Mouse (Mus musculus): ENCODE measurements around the gene Arf3. TPM values are rescaled to one million over a fixed set of nuclear protein-coding genes. Genes with fewer than 3 reads are reported as not detected.

Gene Arf3
- polyA plus RNA-seq, 1 experiment from 2014 or later, result 97.8 TPM

DNA sequence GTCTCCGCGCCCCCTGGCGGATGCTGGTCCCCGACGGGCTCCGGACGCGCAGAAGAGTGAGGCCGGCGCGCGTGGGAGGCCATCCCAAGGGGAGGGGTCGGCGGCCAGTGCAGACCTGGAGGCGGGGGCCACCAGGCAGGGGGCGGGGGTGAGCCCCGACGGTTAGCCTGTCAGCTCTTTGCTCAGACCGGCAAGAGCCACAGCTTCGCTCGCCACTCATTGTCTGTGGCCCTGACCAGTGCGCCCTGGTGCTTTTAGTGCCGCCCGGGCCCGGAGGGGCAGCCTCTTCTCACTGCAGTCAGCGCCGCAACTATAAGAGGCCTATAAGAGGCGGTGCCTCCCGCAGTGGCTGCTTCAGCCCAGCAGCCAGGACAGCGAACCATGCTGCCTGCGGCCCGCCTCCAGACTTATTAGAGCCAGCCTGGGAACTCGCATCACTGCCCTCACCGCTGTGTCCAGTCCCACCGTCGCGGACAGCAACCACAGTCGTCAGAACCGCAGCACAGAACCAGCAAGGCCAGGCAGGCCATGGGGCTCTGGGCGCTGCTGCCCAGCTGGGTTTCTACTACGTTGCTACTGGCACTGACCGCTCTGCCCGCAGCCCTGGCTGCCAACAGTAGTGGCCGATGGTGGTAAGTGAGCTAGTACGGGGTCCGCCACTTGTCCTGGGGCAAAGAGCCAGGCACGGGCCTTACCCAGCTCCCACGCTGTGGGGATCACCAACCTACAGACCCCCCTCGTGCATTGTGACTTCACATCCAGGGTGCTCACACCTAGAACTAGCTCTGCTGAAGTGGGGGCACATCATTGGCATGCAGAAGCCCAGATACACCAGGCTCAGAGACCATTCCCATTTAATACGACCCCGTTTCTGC, 26.9 kb upstream of the Arf3 start, which contains the start of gene Wnt1:
Gene Wnt1 (plus strand): TSS at position 197 of the 875 bp plus-strand sequence.
- 3% methylated on average over 42 of the region's 51 CpGs for WGBS
- peak within 1 kb of the TSS; percentile 44 for H3K4me2 ChIP-seq
- H3K9ac ChIP-seq (replicated peaks), result no peak within 1 kb of the TSS
- H3K4me3 ChIP-seq (replicated peaks), result peak within 1 kb of the TSS; percentile 25
- ATAC-seq (ENCODE audit: low FRiP score), result no peak
- peaks cover 38% of the 10 kb centered on the region for H3K4me1 ChIP-seq
- H3K27ac ChIP-seq (replicated peaks), result no peak within 1 kb of the TSS
- H3K9me3 ChIP-seq (replicated peaks), result no peaks in the 10 kb centered on the region
- H3K36me3 ChIP-seq, result no peaks in the 10 kb centered on the region
- peaks cover 91% of the 10 kb centered on the region for H3K27me3 ChIP-seq (replicated peaks)

DNA sequence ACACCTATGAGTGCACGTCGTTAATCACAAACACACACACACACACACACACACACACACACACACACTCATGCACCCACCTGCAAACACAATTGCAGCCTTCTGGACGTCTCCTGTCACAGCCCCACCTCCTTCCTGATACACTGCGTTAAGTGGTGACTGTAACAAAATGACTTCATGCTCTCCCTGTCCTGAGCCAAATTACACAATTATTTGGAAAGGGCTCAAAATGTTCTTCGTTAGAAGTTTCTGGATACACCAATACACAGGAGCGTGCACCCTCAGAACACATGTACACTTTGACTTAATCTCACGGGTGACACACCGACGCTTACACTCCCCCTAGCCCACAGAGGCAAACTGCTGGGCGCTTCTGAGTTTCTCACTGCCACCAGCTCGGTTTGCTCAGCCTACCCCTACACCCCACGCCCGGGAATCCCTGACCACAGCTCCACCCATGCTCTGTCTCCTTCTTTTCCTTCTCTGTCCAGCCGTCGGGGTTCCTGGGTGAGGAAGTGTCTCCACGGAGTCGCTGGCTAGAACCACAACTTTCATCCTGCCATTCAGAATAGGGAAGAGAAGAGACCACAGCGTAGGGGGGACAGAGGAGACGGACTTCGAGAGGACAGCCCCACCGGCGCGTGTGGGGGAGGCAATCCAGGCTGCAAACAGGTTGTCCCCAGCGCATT, 26.1 kb upstream of the Arf3 start:
- H3K27me3 ChIP-seq (replicated peaks), result peaks cover 88% of the 10 kb centered on the region
- ATAC-seq (ENCODE audit: low FRiP score), result no peak
- 11% methylated on average over 24 of the region's 24 CpGs for WGBS
- no peaks in the 10 kb centered on the region for H3K36me3 ChIP-seq
- peak overlapping the region; percentile 12; the same call in 1 of the 2 replicates for H3K4me3 ChIP-seq (replicated peaks)
- no peak overlapping the region for H3K27ac ChIP-seq (replicated peaks)
- no peaks in the 10 kb centered on the region for H3K9me3 ChIP-seq (replicated peaks)
- peaks cover 38% of the 10 kb centered on the region for H3K4me1 ChIP-seq
- 0 out of 2 replicates have a peak overlapping the region, but pooled peaks have one; percentile 13 for H3K4me2 ChIP-seq
- no peak overlapping the region for H3K9ac ChIP-seq (replicated peaks)

DNA sequence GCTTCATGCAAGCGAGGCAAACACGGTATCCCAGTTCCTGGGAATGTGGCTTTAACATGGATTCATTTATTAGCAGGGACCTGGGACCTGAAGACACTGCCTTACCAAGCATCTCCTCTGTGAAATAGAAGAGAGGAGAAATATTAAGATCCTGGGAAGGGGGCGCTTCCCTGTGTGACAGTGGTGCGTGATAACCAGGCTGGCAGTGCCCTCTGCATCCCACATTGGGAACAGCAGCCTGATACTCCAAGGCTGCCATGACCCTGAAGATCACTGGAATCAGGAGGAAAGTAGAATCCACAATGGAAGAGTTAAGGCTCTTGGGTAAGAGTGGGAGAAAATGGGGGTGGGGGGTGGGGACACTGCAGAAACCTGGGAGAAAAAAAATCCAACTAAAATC, 24.9 kb upstream of the Arf3 start:
- no peaks in the 10 kb centered on the region for H3K36me3 ChIP-seq
- ATAC-seq (ENCODE audit: low FRiP score), result no peak
- 31% methylated on average over 4 of the region's 4 CpGs for WGBS
- H3K4me1 ChIP-seq, result peaks cover 34% of the 10 kb centered on the region
- no peak overlapping the region for H3K4me2 ChIP-seq
- no peak overlapping the region for H3K9ac ChIP-seq (replicated peaks)
- no peak overlapping the region for H3K4me3 ChIP-seq (replicated peaks)
- H3K27ac ChIP-seq (replicated peaks), result no peak overlapping the region
- no peaks in the 10 kb centered on the region for H3K9me3 ChIP-seq (replicated peaks)
- H3K27me3 ChIP-seq (replicated peaks), result peaks cover 79% of the 10 kb centered on the region

GRCm38 (mm10) chr15:98785744-98786143, 22.7 kb upstream of the Arf3 start:
- H3K4me3 ChIP-seq (replicated peaks), result no peak overlapping the region
- H3K9ac ChIP-seq (replicated peaks), result no peak overlapping the region
- peaks cover 13% of the 10 kb centered on the region for H3K4me1 ChIP-seq
- no peaks in the 10 kb centered on the region for H3K9me3 ChIP-seq (replicated peaks)
- 34% methylated on average over 7 of the region's 7 CpGs for WGBS
- no peak overlapping the region for H3K4me2 ChIP-seq
- peaks cover 75% of the 10 kb centered on the region for H3K27me3 ChIP-seq (replicated peaks)
- no peak for ATAC-seq (ENCODE audit: low FRiP score)
- H3K27ac ChIP-seq (replicated peaks), result no peak overlapping the region
- H3K36me3 ChIP-seq, result no peaks in the 10 kb centered on the region

DNA sequence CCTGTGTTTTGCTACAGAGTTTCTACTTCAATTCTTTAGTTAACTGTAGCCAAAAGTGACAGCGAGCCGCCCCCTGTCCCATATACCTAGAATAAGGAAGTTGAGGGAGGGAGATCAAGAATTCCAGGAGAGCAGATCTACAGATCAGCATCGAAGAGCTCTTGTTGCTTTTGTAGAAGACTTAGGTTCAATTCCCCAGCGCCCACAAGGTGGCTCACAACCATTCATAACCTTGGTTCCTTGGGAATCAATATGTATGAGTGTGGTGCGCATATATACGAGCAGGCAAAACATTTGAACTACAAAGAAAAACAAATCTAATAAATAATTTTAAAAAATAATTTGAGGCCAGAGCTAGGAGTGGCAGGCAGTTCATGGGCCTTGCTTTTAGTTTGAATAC, 18.2 kb upstream of the Arf3 start:
- no peak for ATAC-seq (ENCODE audit: low FRiP score)
- Histone ChIP-seq H3K9me3 (replicated peaks) (no peaks in the 10 kb centered on the region), H3K9ac (replicated peaks) (no peak overlapping the region), H3K27me3 (replicated peaks) (peaks cover 80% of the 10 kb centered on the region), H3K4me1 (peaks cover 27% of the 10 kb centered on the region), H3K27ac (replicated peaks) (no peak overlapping the region), H3K4me2 (no peak overlapping the region), H3K36me3 (no peaks in the 10 kb centered on the region), H3K4me3 (replicated peaks) (no peak overlapping the region)
- WGBS, result 30% methylated on average over 6 of the region's 6 CpGs

DNA sequence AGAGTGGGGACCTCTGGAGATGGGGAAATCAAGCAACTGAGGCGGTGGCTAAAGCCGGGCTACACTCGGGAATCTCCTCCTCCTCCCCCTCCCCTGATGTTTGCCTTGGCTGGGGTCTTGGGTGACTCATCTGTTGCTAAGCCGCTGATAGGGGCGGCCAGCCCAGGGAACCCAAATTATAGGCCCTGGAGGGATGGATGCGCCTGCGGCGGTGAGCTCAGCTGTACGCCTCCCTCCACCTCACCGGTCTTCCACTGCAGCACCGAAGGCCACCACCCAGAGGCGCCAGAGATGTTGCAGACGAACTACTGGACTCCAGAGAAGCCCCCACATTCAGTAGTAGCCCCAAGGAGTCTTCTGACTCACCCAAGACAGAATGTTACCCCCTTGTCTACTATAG, 17.6 kb upstream of the Arf3 start:
- no peaks in the 10 kb centered on the region for H3K36me3 ChIP-seq
- no peaks in the 10 kb centered on the region for H3K9me3 ChIP-seq (replicated peaks)
- no peak for ATAC-seq (ENCODE audit: low FRiP score)
- no peak overlapping the region for H3K9ac ChIP-seq (replicated peaks)
- peaks cover 84% of the 10 kb centered on the region for H3K27me3 ChIP-seq (replicated peaks)
- no peak overlapping the region for H3K4me2 ChIP-seq
- H3K4me3 ChIP-seq (replicated peaks), result no peak overlapping the region
- 2% methylated on average over 13 of the region's 13 CpGs for whole genome bisulfite sequencing
- no peak overlapping the region for H3K27ac ChIP-seq (replicated peaks)
- H3K4me1 ChIP-seq, result peaks cover 33% of the 10 kb centered on the region

GRCm38 (mm10) chr15:98780075-98780474, 17.1 kb upstream of the Arf3 start:
- no peak overlapping the region for H3K27ac ChIP-seq (replicated peaks)
- ATAC-seq (ENCODE audit: low FRiP score), result no peak
- WGBS, result 4% methylated on average over 8 of the region's 8 CpGs
- H3K27me3 ChIP-seq (replicated peaks), result peaks cover 84% of the 10 kb centered on the region
- no peaks in the 10 kb centered on the region for H3K36me3 ChIP-seq
- H3K9me3 ChIP-seq (replicated peaks), result no peaks in the 10 kb centered on the region
- no peak overlapping the region for H3K9ac ChIP-seq (replicated peaks)
- peaks cover 34% of the 10 kb centered on the region for H3K4me1 ChIP-seq
- H3K4me2 ChIP-seq, result no peak overlapping the region
- H3K4me3 ChIP-seq (replicated peaks), result no peak overlapping the region

DNA sequence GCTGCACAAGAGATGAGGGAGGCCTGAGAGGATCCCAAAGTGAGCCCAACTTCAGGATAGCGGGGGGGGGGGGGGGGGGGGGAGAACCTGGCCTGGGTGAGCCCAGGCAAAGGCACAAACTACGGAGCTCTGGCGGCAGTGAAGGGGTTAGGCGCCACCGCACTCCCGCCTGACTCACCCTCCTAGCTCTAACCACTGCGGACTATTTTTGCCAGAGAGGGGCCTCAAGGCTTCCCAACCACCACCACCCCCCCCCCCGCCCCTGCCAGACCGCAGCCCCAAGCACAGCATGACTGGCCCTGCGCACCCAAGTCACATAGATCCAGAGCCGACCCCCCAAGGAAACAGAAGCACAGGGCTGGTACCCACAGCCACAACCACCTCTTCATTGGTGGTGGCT, 15.8 kb upstream of the Arf3 start:
- WGBS, result 5% methylated on average over 8 of the region's 11 CpGs
- H3K4me1 ChIP-seq, result peaks cover 34% of the 10 kb centered on the region
- no peak for ATAC-seq (ENCODE audit: low FRiP score)

DNA sequence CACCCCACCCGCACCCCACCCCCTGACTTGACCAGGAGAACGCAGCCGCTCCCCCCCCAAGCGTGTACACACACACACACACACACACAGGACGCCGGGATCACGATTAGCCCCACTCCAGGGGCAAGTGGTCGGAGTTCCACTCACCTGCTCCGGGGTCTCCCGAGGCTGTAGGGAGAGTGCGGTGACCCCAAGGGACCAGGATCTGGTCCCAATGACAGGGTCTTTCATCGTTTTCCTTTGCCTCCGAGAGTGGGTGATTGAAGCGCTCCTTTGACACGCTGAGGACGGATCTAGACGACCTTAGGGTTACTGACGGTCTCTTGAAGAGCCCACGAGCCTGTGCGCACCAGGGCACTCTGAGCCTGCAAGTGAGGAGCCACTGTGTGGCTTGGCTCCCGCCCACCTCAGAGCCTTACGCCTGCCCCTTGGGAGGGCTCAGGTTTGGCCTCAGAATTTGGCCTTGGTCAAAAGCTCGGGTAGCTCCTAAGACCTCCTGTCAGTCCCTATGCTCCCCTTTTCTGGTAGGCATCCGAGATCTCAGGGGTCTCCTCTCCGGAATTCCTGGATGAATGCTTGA, 15.3 kb upstream of the Arf3 start:
- no peaks in the 10 kb centered on the region for H3K9me3 ChIP-seq (replicated peaks)
- H3K27ac ChIP-seq (replicated peaks), result no peak overlapping the region
- WGBS, result under 1% methylated on average over 25 of the region's 25 CpGs
- no peaks in the 10 kb centered on the region for H3K36me3 ChIP-seq
- peak overlapping the region; percentile 55 for H3K4me2 ChIP-seq
- H3K4me1 ChIP-seq, result peaks cover 34% of the 10 kb centered on the region
- peaks cover 94% of the 10 kb centered on the region for H3K27me3 ChIP-seq (replicated peaks)
- no peak for ATAC-seq (ENCODE audit: low FRiP score)
- peak overlapping the region; percentile 29 for H3K4me3 ChIP-seq (replicated peaks)
- H3K9ac ChIP-seq (replicated peaks), result no peak overlapping the region

More for the DNA sequence above, 15.8 kb upstream of the Arf3 start:
- Histone ChIP-seq H3K4me3 (replicated peaks) (no peak overlapping the region), H3K9ac (replicated peaks) (no peak overlapping the region), H3K36me3 (no peaks in the 10 kb centered on the region), H3K27me3 (replicated peaks) (peaks cover 89% of the 10 kb centered on the region), H3K9me3 (replicated peaks) (no peaks in the 10 kb centered on the region), H3K4me2 (no peak overlapping the region), H3K27ac (replicated peaks) (no peak overlapping the region)

DNA sequence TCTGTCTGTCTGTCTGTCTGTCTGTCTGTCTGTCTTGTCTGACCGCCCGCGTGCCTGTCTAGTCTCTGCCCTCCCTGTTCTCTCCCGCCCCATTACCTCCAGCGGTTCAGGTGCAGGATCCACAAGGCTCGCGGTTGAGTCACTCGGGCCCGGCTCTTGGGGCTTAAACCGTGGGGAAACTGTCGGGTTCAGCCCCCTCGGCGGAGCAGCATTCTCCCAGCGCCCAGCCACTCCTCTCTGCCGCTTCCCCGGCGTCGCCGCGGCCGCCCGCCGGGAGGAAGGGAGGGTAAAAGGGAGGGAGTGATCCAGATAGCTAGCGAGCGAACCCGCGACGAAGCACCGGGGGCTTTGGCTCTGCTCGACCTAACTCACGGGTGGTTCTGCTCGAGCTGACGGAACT, 14.7 kb upstream of the Arf3 start, which contains the start of gene Wnt10b:
Gene Wnt10b (minus strand): TSS at position 389 of the 400 bp plus-strand sequence.
- Histone ChIP-seq H3K27me3 (replicated peaks) (peaks cover 96% of the 10 kb centered on the region), H3K4me1 (peaks cover 38% of the 10 kb centered on the region), H3K4me2 (peak within 1 kb of the TSS; percentile 55), H3K27ac (replicated peaks) (no peak within 1 kb of the TSS), H3K9ac (replicated peaks) (peak within 1 kb of the TSS; percentile 31; the same call in 1 of the 2 replicates), H3K36me3 (no peaks in the 10 kb centered on the region), H3K9me3 (replicated peaks) (no peaks in the 10 kb centered on the region), H3K4me3 (replicated peaks) (peak within 1 kb of the TSS; percentile 29)
- no peak for ATAC-seq (ENCODE audit: low FRiP score)
- under 1% methylated on average over 27 of the region's 33 CpGs for WGBS

- WGBS, result 4% methylated on average over 19 of the region's 19 CpGs
- Histone ChIP-seq H3K36me3 (no peaks in the 10 kb centered on the region), H3K27me3 (replicated peaks) (peaks cover 98% of the 10 kb centered on the region), H3K9ac (replicated peaks) (no peak overlapping the region), H3K4me1 (peaks cover 44% of the 10 kb centered on the region), H3K4me3 (replicated peaks) (peak overlapping the region; percentile 29), H3K27ac (replicated peaks) (no peak overlapping the region), H3K4me2 (no peak overlapping the region), H3K9me3 (replicated peaks) (no peaks in the 10 kb centered on the region)
- ATAC-seq (ENCODE audit: low FRiP score), result no peak
Observed at GRCm38 (mm10) chr15:98777005-98777616, 14.1 kb upstream of the Arf3 start.

Data from neural tube, embryonic 15.5 days (tissue).